Mouse (Mus musculus) lung, postnatal 10 days (tissue): Measurements from ENCODE around the gene Carns1.
"Not testable (repeated sequence)": the region's sequence is repeated elsewhere in the genome, so short reads cannot be mapped to it uniquely, and the experiment has no call there.

Source experiments
- DNase-seq: peaks from one replicate; pipeline ENCODE4 v3.0.0; 2021

Carns1 gene

DNA sequence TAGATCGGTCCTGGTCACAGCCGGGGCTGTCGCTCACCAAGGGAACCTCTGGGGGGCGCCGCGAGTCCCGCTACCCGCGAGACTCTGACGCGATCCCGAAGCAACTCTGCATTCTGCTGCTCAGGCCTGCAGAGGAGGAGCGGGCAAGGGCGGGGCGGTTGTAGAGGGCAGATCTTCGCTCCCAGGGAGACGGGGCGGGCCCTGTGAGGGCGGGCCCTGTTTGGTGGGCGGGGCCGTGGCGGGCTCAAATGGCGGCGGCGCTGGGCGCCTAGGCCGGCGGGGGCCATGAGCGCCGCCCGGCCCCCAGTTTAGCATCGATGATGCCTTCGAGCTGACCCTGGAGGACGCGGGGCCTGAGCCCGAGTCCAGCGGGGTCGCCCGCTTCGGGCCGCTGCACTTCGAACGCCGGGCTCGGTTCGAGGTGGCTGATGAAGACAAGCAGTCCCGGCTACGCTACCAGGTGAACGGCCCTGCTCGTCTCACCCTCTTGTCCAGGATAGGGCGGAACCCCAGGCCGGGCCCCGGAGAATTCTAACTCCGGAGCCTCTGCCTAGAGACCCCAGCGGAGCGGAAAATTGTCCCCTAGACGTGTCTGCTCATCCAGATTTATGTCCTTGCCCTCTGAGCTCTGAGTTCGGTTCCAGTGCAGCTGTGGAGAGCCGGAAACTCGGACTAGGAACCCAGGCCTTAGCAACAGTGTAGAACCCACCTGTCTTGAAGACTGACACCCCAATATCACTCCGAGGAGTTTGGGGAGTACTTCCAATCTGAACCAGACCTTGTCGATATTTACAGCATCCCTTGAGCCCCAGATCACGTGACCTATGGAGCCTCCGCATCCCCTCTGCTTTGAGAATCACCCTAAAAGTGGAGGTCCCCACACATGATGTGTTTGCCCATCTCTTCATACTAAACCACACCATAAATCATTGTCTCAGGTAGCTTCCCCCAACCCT, 49.3 kb downstream of the Carns1 start, which contains the start of gene Aip:
Aip (minus strand) TSS at position 118 of the 956 bp plus-strand sequence.
- DNase-seq: peak; percentile 100

DNA sequence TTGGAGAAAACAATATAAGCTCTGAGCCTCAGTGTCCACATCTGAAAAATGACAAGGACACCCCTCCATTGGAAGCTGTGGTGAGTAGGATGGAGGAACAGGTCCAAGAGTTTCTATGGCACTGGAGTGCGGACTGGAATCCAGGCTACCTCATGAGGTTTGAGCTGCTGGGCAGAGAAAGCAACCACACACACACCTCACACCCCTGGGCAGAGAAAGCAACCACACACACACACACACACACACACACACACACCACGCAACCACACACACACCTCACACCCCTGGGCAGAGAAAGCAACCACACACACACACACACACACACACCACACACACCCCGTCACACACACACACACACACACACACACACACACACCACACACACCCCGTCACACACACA, 50.0 kb downstream of the Carns1 start:
- DNase-seq: peak; percentile 45

DNA sequence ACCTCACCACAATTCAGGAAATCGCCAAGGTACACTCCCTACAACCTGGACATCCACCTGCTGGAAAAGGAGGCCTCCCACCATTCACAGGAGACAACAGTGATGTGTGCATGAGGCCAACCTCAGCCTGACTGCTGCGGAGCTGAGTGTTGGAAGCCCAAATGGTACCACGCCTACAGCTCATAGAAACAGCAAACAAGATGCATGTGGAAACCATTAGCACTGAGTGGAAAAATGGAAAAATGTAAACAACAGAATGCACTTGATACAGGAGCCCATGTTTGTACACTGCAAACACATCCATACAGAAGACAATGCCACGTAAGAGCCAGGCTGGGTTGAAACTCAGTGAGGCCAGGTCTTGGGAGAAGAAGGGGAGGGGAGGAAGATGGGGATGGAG, 50.8 kb downstream of the Carns1 start:
- no peak for DNase-seq

DNA sequence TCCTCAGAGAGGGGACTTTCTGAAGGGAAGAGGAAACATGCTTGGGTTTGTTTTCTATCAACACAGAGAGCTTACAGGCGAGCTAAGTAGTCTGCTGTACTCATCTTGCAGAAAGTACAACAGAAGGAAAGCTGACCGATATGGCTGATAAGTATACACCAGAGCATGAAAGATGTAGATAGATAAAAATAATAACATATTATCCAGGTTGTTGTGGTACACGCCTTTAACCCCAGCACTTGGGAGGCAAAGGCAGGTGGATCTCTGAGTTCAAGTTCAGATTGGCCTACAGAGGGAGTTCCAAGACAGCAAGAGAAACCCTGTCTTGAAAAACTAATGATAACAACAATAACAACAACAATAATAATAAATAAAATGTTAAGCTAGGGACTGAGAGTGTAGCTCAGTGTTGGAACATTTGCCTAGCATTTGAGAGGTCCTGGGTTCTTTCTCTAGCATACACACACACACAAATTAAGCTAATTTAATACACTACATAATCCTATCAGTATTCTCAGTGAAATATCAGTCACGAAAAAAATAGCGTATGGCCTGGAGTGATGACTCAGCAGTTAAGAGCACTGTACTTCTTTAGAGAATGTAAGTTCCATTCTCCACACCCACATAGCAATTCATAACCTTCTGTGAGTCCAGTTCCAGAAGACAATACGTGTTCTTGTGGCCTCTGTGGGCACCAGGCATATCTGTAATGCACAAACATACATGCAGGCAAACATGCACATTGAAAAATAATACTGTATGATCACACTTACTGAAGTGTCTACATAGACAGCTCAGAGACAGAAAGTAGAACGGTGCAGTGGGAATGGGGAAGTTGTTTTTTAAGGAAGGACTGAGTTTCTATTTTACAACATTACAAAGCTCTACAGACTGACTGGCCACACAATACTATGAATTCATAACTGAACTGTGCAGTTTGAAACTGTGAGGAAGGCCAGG, 52.6 kb downstream of the Carns1 start:
- DNase-seq: no peak

DNA sequence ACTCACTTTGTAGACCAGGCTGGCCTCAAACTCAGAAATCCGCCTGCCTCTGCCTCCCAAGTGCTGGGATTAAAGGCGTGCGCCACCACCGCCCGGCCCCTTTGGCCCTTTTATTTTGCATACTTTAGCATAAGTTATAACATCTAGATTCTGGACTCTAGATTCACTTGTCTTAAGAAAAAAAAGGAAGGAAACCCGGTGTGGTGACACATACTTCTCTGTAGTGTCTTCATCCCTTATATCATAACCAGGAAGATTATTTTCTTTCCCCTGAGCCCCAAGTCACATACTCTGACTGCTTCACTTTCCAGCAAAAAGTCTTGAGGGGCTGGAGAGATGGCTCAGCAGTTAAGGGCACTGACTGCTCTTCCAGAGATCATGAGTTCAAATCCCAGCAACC, 53.4 kb downstream of the Carns1 start:
- DNase-seq: not testable (repeated sequence)

GRCm38 (mm10) chr19:4121097-4121805, 54.0 kb downstream of the Carns1 start:
- DNase-seq: peak; percentile 100

GRCm38 (mm10) chr19:4120496-4120895, 54.8 kb downstream of the Carns1 start:
- no peak for DNase-seq

DNA sequence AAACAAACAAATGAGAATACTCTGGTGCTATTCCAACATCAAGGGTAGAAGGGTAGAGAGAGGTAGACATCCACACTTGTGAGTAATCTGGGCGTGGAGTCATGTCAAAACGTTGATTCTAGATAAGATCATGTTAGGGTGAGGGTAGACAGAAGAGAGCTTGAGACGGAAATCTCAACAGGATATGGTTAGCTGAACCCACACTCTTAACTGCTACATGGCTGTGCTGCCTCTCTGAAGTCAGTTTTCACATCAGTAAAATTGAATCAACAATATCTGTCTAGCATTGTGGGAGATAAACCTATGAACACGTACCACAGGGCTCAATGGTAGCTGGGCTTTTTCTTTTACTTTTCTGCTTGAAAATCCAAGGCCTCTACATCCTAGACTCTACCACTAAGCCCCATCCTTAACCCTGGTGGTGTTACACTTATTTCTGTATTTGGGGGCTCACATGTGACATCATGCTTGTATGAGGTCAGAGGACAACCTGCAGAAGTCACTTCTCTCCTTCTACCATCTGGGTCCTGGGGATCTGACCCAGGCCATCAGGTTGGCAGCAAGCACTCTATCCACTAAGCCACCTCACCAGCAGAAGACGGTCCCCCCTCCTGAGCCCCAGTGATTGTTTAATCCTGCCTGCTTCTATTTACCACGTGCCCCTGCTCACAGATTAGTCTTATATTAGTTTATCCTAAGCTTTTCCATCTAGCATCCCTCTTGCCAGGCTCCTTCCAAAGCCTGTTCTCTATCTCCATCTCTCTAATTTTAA, 55.4 kb downstream of the Carns1 start:
- no peak for DNase-seq

- DNase-seq: no peak
Observed at GRCm38 (mm10) chr19:4118350-4118749, 56.9 kb downstream of the Carns1 start.

DNA sequence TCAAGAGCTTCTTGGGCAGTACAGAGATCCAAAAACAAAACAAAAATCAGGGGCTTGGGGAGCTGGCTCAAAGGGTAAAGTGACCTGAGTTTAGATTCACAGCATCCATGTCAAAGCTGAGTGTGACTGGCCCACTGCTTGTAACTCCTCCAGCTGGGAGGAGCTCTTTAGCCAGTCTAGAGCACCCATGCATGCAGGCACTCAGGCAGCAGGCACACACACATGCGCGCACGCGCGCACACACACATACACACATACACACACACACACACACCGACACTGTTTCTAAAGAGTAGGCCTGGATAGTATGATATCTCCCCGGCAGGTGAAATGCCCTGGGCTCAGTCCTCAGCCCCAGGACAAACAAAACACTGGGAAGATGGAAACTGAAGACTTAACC, 58.3 kb downstream of the Carns1 start:
- DNase-seq: no peak

DNA sequence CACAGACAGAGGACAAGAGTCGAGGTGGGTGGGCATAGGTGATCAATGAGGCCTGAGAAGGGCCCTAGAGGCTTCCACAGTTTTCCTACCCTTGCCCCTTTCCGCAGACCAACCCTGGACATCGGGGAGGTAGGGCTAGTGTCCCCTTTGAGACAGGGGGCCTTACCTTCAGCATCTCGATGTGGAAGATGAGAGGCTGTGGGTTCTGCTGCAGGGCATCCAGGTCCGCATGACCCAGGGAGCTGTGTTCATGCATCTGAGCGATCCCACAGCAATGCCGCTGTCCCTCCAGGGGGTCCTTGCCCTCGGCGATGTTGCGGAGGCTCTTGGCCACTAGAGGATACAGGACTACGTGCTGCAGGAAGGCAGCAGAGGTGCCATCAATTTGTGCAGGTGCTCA, 59.5 kb downstream of the Carns1 start:
- no peak for DNase-seq

DNA sequence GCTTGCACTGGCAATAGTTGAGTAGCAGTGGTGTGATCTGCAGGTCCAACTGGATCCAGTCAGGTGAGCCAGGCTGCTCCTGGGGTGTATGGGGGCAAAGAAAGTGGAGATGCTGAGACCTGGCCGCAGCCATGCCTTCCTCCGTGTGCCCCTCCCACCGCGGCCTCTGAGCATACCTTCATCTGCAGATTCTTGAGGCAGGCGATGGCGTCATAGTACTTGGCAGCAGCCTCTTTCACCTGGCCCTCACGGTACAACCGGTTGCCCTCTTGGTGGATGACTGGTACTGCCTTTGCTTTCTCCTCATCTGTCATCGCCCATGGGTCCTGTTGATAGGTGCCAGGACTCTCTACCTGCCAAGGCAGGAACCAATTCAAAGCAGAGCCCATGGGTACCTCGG, 60.1 kb downstream of the Carns1 start:
- DNase-seq: no peak

- DNase-seq: no peak
Observed at GRCm38 (mm10) chr19:4114551-4114950, 60.7 kb downstream of the Carns1 start.
